Mouse (Mus musculus): ENCODE results near the gene Hoxa13. TPM values are rescaled to one million over a fixed set of nuclear protein-coding genes. Genes with fewer than 3 reads are reported as not detected.

The Hoxa13 gene
- polyA plus RNA-seq (2016; fragmentation: Nextera tagmentation; extraction: Ambion mirVana) = 2.7 and 11.1 TPM in 2 replicates

DNA sequence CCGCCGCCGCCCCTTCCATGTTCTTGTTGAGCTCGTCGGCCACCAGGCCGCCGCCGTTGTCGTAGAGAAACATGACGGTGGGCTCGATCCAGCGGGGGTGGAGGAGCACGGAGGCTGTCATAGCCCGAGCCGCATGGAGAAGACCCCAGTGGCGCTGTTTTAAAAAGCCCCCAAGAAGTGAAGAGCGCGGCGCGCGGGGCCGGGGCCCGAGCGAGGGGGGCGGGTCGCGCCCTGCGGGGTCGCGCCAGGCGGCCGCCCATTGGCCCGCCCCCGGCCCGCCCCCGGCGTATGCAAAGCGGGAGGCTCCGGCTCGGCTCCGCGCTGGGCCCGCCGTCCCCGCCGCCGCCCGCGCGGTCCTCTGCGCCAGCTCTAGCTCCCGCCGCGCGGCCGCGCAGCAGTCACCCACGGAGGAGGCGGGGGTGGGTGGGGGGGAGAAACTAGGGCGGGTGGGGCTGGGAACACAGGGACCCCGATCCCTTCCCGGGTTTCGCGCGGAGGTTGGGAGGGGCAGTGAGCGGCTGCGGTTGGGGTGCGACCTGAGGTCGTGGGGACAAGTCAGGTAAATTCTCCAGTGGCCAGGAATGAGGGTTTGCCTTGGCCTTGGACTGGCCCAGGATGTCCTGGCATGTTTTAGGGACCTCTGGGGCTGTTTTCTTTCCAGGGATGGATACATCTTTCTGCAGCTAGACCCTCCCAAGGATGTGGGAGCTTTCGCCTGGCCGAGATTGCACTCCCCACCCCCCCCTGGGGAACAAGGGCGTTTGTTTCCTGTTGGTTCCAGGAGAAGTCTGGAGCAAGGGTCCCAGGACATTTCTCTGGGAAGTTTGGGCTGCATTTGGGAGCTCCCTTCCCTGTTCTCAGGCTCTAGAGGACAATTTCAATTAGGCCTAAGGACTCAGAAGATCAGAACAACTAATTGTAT lies at the start of gene Hoxa13:
Gene Hoxa13, minus strand, starts transcription at position 227 of the 922 bp plus-strand sequence.
- Histone ChIP-seq H3K4me3 (peak within 1 kb of the TSS; percentile 53), H3K27me3 (ENCODE audit: low read depth, poor library complexity, severe bottlenecking) (peaks cover 86% of the 10 kb centered on the region), H3K27ac (peak within 1 kb of the TSS; percentile 85), H3K4me1 (peaks cover 42% of the 10 kb centered on the region), H3K36me3 (no peaks in the 10 kb centered on the region), H3K9me3 (replicated peaks) (no peaks in the 10 kb centered on the region)
- DNase-seq (ENCODE audit: low spot score) = peak; percentile 80
- under 1% methylated on average over 66 of the region's 72 CpGs for WGBS

DNA sequence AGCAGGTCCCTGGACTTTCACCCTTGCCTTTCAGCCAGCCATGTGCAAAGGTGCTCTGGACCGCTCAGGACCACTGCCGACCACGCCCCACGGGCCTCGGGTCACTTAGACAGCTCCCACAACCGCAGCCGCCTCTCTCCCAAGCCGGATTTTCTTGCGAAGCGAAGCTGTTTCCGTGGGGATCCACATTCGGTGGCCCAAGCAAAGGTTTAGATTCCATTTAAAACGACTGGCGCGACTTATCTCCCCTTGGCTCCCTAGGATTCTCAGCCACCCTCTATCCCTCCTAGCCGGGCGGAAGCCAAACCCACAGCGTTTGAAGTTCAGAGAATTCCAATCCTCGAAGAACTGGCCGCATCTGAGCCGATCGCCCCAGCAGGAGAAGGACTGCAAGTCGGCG lies 49.7 kb upstream of the Hoxa13 start:
- H3K9me3 ChIP-seq (replicated peaks) = no peaks in the 10 kb centered on the region
- H3K27ac ChIP-seq = peak overlapping the region; percentile 62
- peak; percentile 61 for DNase-seq (ENCODE audit: low spot score)
- peaks cover 100% of the 10 kb centered on the region for H3K27me3 ChIP-seq (ENCODE audit: low read depth, poor library complexity, severe bottlenecking)
- H3K4me1 ChIP-seq = peaks cover 66% of the 10 kb centered on the region
- peak overlapping the region; percentile 41 for H3K4me3 ChIP-seq
- 2% methylated on average over 24 of the region's 24 CpGs for WGBS
- H3K36me3 ChIP-seq = no peaks in the 10 kb centered on the region

DNA sequence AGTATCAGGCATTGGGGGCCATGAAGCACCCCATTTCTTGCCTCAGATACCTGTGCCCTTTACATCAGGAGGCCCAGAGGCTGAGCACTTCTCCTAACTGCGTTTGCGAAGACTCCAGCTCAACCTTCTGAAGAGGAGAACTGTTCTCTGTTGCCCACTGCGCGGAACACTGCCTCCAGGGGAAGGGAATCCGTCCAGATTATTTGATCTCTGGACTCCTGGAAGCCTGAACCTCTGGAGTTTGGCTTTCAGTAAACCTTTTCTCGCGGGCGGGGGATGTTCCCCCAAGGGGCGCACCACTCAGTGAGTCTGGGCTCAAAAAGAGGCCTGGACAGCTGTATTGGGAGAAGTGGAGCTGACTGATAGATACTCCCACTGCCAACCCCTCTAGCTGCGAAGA lies 49.1 kb upstream of the Hoxa13 start:
- Histone ChIP-seq H3K36me3 (no peaks in the 10 kb centered on the region), H3K27ac (no peak overlapping the region), H3K4me3 (peak overlapping the region; percentile 41; the same call in 1 of the 2 replicates), H3K27me3 (ENCODE audit: low read depth, poor library complexity, severe bottlenecking) (peaks cover 100% of the 10 kb centered on the region), H3K9me3 (replicated peaks) (no peaks in the 10 kb centered on the region), H3K4me1 (peaks cover 60% of the 10 kb centered on the region)
- DNase-seq (ENCODE audit: low spot score) = no peak
- 32% methylated on average over 10 of the region's 10 CpGs for WGBS

DNA sequence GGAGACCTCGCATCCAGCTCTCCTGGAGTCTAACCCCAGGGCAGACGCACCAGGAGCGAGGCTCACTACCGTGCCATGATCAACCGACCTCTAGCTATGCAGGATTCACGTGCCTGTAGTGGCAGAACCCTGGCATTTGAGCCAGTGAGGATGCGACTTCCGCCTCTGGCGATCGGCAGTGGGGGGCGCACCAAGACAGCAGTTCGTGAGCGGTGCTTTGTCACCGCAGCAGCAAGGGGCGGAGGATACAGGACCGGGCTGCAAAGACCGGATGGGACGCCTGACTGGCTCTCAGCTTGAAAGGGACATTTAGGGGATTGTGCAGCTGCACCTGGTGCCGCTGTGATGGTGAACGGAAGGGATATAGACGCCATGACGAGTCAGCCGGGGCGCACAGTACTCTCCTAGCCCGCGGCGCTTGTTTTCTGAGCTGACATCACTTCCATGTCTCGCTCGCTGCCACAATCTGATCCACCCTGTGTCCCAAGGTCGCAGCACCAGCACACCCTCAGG lies 45.3 kb upstream of the Hoxa13 start:
- H3K27me3 ChIP-seq (ENCODE audit: low read depth, poor library complexity, severe bottlenecking) = peaks cover 96% of the 10 kb centered on the region
- WGBS = under 1% methylated on average over 30 of the region's 30 CpGs
- no peaks in the 10 kb centered on the region for H3K9me3 ChIP-seq (replicated peaks)
- peak overlapping the region; percentile 72 for H3K27ac ChIP-seq
- DNase-seq (ENCODE audit: low spot score) = peak; percentile 74
- peak overlapping the region; percentile 51 for H3K4me3 ChIP-seq
- no peaks in the 10 kb centered on the region for H3K36me3 ChIP-seq
- H3K4me1 ChIP-seq = peaks cover 31% of the 10 kb centered on the region

DNA sequence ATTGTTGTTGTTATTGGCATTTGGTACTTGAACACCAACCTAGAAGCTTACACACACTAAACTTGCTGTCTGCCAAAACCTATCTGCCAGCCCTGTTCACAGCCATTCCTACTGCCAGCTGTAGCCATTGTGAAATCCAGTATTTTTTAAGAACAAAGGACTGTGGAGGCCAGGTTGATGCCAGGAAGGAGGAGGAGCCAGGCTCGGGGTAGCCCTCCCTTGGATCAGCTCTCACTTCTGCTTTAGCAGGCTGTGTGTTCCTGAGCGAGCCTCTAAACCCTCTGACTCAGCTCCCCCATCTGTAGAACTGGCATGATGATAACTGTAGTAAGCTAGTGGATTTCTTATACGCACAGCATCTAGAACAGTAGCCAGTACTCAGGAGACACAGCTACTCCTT lies 42.7 kb upstream of the Hoxa13 start:
- Histone ChIP-seq H3K4me1 (peaks cover 17% of the 10 kb centered on the region), H3K27ac (no peak overlapping the region), H3K4me3 (no peak overlapping the region), H3K9me3 (replicated peaks) (no peaks in the 10 kb centered on the region), H3K27me3 (ENCODE audit: low read depth, poor library complexity, severe bottlenecking) (peaks cover 84% of the 10 kb centered on the region), H3K36me3 (no peaks in the 10 kb centered on the region)
- WGBS = 68% methylated on average over 3 of the region's 3 CpGs
- no peak for DNase-seq (ENCODE audit: low spot score)

DNA sequence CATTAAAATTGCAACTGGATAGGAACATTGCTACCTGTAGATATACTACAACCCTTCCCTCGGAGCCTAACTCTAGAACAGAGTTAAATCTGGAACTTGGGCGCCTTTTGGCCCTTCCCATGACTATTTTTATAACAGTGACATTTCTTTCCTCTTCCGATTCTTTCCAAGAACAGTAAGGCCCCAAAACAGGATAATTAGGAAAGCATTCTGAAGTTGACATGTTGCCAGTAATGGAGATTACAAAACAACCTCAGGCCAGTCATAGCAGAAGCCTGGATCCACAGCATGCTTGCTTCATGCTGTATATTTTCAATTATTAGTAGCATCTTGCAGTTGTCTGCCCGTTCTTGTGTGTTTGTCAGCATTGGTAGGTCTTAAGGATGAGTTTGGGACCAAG lies 40.1 kb upstream of the Hoxa13 start:
- WGBS = 85% methylated on average over 4 of the region's 4 CpGs
- Histone ChIP-seq H3K27ac (no peak overlapping the region), H3K27me3 (ENCODE audit: low read depth, poor library complexity, severe bottlenecking) (peaks cover 77% of the 10 kb centered on the region), H3K4me1 (peaks cover 4% of the 10 kb centered on the region), H3K36me3 (no peaks in the 10 kb centered on the region), H3K9me3 (replicated peaks) (no peaks in the 10 kb centered on the region), H3K4me3 (no peak overlapping the region)
- DNase-seq (ENCODE audit: low spot score) = no peak

DNA sequence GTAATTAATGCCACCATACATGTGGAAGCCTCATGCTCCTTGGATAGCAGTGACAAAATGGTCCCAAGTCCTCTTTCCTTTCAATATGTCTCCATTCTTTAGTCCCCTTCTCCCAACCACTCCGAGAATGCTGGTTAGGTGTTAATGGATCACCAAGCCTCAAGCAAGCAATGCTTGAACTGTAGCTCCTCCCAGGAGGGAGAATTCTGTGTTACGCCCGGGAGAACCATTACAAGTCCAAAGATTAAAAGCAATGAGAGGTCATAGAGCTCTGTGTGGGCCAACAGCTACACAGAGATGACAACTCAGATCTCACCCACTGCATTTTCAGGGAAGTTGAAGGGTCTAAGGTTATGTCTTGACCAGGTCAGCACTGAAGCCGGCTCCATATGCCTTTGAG lies 37.8 kb upstream of the Hoxa13 start:
- 79% methylated on average over 4 of the region's 4 CpGs for WGBS
- no peaks in the 10 kb centered on the region for H3K9me3 ChIP-seq (replicated peaks)
- DNase-seq (ENCODE audit: low spot score) = no peak
- no peak overlapping the region for H3K27ac ChIP-seq
- H3K36me3 ChIP-seq = no peaks in the 10 kb centered on the region
- H3K27me3 ChIP-seq (ENCODE audit: low read depth, poor library complexity, severe bottlenecking) = peaks cover 78% of the 10 kb centered on the region
- H3K4me1 ChIP-seq = no peaks in the 10 kb centered on the region
- H3K4me3 ChIP-seq = no peak overlapping the region

DNA sequence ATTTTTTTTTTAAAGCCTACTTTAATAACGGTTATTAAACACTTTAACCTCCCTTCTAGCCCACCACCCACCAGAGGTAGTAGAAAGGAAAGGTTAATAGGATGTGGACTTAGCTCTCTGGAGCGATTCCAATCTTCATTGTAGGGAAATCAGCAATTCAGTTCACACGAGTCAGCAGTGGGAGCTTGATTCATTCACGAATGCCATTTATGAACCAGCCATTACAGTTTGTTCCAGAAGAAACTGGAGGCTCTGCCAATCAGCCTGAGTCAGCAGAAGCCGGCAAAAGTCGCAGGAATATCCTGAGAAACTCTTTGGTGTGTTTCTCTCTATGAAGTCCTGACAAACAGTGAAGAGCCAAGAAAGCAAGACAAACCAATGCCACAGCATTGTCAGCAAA lies 33.9 kb upstream of the Hoxa13 start:
- Histone ChIP-seq H3K4me1 (peaks cover 21% of the 10 kb centered on the region), H3K9me3 (replicated peaks) (no peaks in the 10 kb centered on the region), H3K27me3 (ENCODE audit: low read depth, poor library complexity, severe bottlenecking) (peaks cover 79% of the 10 kb centered on the region), H3K36me3 (no peaks in the 10 kb centered on the region), H3K27ac (no peak overlapping the region), H3K4me3 (no peak overlapping the region)
- no peak for DNase-seq (ENCODE audit: low spot score)
- WGBS = 85% methylated on average over 6 of the region's 6 CpGs

DNA sequence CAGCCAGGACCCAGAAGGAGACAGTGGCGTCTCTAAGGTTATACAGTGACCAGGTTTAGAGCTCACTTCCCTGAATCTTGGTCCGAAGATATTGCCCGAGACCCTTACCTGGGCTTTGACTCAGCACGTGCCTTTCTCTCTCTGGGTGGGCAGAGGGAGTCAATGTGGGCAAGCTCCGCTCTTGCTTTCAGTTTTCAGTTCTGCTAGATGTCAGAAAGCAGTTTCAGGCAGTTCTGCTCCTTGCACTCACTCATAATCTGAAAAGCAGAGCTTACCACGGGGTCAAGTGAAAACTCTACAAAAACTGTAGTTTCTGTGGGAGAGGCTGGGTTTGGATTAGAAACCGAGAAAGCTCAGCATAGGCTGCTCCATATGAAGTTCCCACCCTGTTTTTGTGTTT lies 31.6 kb upstream of the Hoxa13 start:
- WGBS = 66% methylated on average over 7 of the region's 7 CpGs
- H3K9me3 ChIP-seq (replicated peaks) = no peaks in the 10 kb centered on the region
- no peak overlapping the region for H3K4me3 ChIP-seq
- peaks cover 21% of the 10 kb centered on the region for H3K4me1 ChIP-seq
- no peak for DNase-seq (ENCODE audit: low spot score)
- H3K27me3 ChIP-seq (ENCODE audit: low read depth, poor library complexity, severe bottlenecking) = peaks cover 88% of the 10 kb centered on the region
- no peak overlapping the region for H3K27ac ChIP-seq
- H3K36me3 ChIP-seq = no peaks in the 10 kb centered on the region

DNA sequence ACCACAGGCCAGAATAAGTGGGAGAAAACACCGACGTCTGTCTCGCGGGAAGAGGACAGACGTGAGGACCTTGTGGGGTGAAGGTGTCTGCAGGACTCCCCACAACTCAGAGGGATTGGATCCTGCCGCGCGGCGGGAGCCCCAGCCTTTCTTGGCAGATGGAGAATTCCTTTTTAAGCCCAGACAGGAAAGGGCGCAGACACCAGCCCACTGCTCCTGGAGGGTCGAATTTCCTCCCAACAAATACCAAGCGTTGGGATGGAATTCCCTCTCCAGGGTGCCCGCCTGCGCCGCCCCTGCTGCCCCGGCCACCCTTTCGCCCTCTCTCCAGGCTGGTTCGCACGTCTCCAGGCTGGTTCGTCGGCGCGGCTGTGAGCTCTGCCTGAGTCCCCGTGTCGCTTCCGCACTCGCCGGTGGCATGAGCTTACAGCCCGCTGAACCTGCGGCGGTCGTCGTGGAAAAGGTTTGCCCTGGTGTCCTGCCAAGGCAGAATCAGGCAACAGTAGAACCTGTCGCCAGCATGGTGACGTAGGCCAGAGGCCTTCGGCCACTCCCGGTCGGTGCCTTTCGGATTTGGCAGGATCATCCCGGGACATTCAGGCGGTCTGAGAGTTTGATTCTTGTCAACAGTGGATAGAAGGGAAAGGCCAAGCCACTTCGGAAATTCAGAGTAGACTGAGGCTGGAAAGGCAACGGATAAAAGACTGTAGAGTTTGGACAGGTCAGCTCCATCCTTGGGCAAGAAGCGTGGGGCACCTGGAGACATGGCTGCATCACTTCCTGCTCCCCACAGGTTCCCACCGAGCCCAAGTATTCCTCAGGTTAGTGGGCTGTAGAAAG lies 30.6 kb upstream of the Hoxa13 start:
- Histone ChIP-seq H3K9me3 (replicated peaks) (no peaks in the 10 kb centered on the region), H3K27me3 (ENCODE audit: low read depth, poor library complexity, severe bottlenecking) (peaks cover 83% of the 10 kb centered on the region), H3K4me3 (peak overlapping the region; percentile 49), H3K36me3 (no peaks in the 10 kb centered on the region), H3K4me1 (peaks cover 21% of the 10 kb centered on the region), H3K27ac (peak overlapping the region; percentile 82)
- 2% methylated on average over 45 of the region's 45 CpGs for WGBS
- peak; percentile 78 for DNase-seq (ENCODE audit: low spot score)

DNA sequence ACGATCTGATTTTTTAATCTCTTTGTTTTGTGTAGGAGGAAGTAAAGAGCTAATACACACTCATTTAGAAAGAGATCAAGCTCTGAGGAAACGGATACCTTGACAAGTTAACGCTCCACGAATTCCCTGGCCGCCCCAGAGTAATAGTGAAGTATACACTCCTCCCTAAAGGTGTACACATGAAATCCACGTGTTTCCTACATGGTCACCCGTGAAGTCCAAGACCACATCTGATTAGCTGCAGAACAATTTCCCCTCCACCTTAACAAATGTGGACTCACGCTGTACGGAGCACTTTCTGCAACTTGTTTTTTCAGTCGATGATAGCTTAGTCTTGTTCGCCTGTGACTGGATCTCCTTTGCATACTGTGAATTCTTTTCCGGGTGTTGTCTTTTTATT lies 29.5 kb upstream of the Hoxa13 start:
- H3K27me3 ChIP-seq (ENCODE audit: low read depth, poor library complexity, severe bottlenecking) = peaks cover 81% of the 10 kb centered on the region
- H3K4me1 ChIP-seq = peaks cover 21% of the 10 kb centered on the region
- H3K36me3 ChIP-seq = no peaks in the 10 kb centered on the region
- H3K27ac ChIP-seq = no peak overlapping the region
- no peak overlapping the region for H3K4me3 ChIP-seq
- no peaks in the 10 kb centered on the region for H3K9me3 ChIP-seq (replicated peaks)
- no peak for DNase-seq (ENCODE audit: low spot score)
- 21% methylated on average over 12 of the region's 12 CpGs for WGBS

DNA sequence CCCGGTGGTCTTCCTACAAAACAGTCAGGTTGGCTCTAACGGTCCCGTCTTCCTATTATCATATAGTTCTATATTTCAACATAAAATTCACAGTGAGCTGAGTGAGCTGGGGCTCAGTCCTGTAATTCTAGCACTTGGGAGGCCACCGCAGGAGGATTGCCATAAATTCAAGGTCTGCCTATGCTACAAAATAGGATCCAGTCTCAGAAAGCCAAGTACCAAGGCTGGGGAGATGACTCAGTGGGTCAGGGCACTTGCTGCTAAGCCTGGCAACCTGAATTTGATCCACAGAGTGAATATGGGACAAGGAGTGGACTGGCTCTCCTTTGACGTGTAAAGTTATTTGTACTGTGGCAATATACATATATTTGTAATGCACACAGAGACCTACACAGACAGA lies 23.2 kb upstream of the Hoxa13 start:
- H3K9me3 ChIP-seq (replicated peaks) = no peaks in the 10 kb centered on the region
- H3K36me3 ChIP-seq = no peaks in the 10 kb centered on the region
- H3K27me3 ChIP-seq (ENCODE audit: low read depth, poor library complexity, severe bottlenecking) = peaks cover 71% of the 10 kb centered on the region
- no peak overlapping the region for H3K27ac ChIP-seq
- H3K4me1 ChIP-seq = peaks cover 8% of the 10 kb centered on the region
- WGBS = 89% methylated on average over 5 of the region's 5 CpGs
- H3K4me3 ChIP-seq = no peak overlapping the region
- DNase-seq (ENCODE audit: low spot score) = no peak

DNA sequence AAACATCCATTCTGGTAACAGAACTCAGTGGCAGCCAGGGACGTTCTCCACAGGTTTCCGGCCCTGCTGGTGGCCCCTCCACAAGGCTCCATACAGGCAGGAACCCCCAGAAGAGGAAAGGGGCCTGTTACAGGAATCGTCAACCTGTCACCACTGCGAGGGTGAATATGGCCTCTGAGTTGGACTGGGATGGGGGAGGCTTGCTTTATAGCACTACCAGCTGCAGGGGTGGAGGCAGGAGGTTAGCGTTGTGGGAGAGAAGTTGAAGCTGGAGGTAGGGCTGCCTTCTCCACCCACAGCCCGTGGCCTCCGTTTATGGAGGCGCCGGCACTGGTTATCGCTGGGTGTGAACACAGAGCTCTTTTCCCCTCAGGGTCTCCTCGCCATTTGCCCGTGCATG lies 20.4 kb upstream of the Hoxa13 start:
- Histone ChIP-seq H3K9me3 (replicated peaks) (no peaks in the 10 kb centered on the region), H3K4me3 (no peak overlapping the region), H3K4me1 (peaks cover 16% of the 10 kb centered on the region), H3K27me3 (ENCODE audit: low read depth, poor library complexity, severe bottlenecking) (peaks cover 76% of the 10 kb centered on the region), H3K27ac (0 out of 2 replicates have a peak overlapping the region, but pooled peaks have one; percentile 5), H3K36me3 (no peaks in the 10 kb centered on the region)
- 50% methylated on average over 12 of the region's 12 CpGs for WGBS
- DNase-seq (ENCODE audit: low spot score) = peak; percentile 57
